Mouse (Mus musculus): Measurements from ENCODE around the gene Inmt.
"Not testable (repeated sequence)": the region's sequence is repeated elsewhere in the genome, so short reads cannot be mapped to it uniquely, and the experiment has no call there.

Gene Inmt

GRCm38 (mm10) chr6:55174741-55175181, at the start of gene Inmt:
Gene Inmt (minus strand): TSS chr6:55175043.
- no peak for DNase-seq (ENCODE audit: low spot score in 2 of 2)

GRCm38 (mm10) chr6:55223986-55224385, 49.1 kb upstream of the Inmt start:
- no peak for DNase-seq (ENCODE audit: low spot score in 2 of 2)

- no peak for DNase-seq (ENCODE audit: low spot score in 2 of 2)
Measured at GRCm38 (mm10) chr6:55218232-55218631, 43.4 kb upstream of the Inmt start.

- no peak for DNase-seq (ENCODE audit: low spot score in 2 of 2)
Measured at GRCm38 (mm10) chr6:55214541-55214940, 39.7 kb upstream of the Inmt start.

- no peak for DNase-seq (ENCODE audit: low spot score in 2 of 2)
Measured at GRCm38 (mm10) chr6:55210423-55211365, 35.9 kb upstream of the Inmt start.

GRCm38 (mm10) chr6:55207786-55208185, 32.9 kb upstream of the Inmt start:
- no peak for DNase-seq (ENCODE audit: low spot score in 2 of 2)

- no peak for DNase-seq (ENCODE audit: low spot score in 2 of 2)
Measured at GRCm38 (mm10) chr6:55203931-55204330, 29.1 kb upstream of the Inmt start.

GRCm38 (mm10) chr6:55202913-55203910, 28.4 kb upstream of the Inmt start, which contains the start of gene Mindy4:
Gene Mindy4 (plus strand): TSS chr6:55203383.
- peak; percentile 52 to 63 for DNase-seq (ENCODE audit: low spot score in 2 of 2)

GRCm38 (mm10) chr6:55199047-55199446, 24.2 kb upstream of the Inmt start:
- DNase-seq (ENCODE audit: low spot score in 2 of 2), result no peak

GRCm38 (mm10) chr6:55193171-55193570, 18.3 kb upstream of the Inmt start:
- no peak for DNase-seq (ENCODE audit: low spot score in 2 of 2)

- no peak for DNase-seq (ENCODE audit: low spot score in 2 of 2)
Measured at GRCm38 (mm10) chr6:55191537-55191936, 16.7 kb upstream of the Inmt start.

- no peak for DNase-seq (ENCODE audit: low spot score in 2 of 2)
Measured at GRCm38 (mm10) chr6:55189406-55189805, 14.6 kb upstream of the Inmt start.

- DNase-seq (ENCODE audit: low spot score in 2 of 2), result not testable (repeated sequence)
Measured at GRCm38 (mm10) chr6:55187827-55188226, 13.0 kb upstream of the Inmt start.

- no peak for DNase-seq (ENCODE audit: low spot score in 2 of 2)
Measured at GRCm38 (mm10) chr6:55182655-55183430, 8.0 kb upstream of the Inmt start.

- no peak for DNase-seq (ENCODE audit: low spot score in 2 of 2)
Measured at GRCm38 (mm10) chr6:55179560-55179959, 4.7 kb upstream of the Inmt start.

- DNase-seq (ENCODE audit: low spot score in 2 of 2), result no peak
Measured at GRCm38 (mm10) chr6:55177060-55177732, 2.4 kb upstream of the Inmt start.

GRCm38 (mm10) chr6:55175892-55176291, 1.0 kb upstream of the Inmt start:
- DNase-seq (ENCODE audit: low spot score in 2 of 2), result no peak

GRCm38 (mm10) chr6:55175456-55175855, 613 bp upstream of the Inmt start:
- DNase-seq (ENCODE audit: low spot score in 2 of 2), result no peak

- DNase-seq (ENCODE audit: low spot score in 2 of 2), result no peak
Measured at GRCm38 (mm10) chr6:55173941-55174349, 898 bp downstream of the Inmt start.

- DNase-seq (ENCODE audit: low spot score in 2 of 2), result no peak
Measured at GRCm38 (mm10) chr6:55173171-55173570, 1.7 kb downstream of the Inmt start.

GRCm38 (mm10) chr6:55171638-55172037, 3.2 kb downstream of the Inmt start:
- no peak for DNase-seq (ENCODE audit: low spot score in 2 of 2)
